Mouse (Mus musculus): ENCODE results near the gene Fads6.

GRCm38 (mm10) chr11:115234320-115235044, 63.0 kb downstream of the Fads6 start:
- TF ChIP-seq POLR2A (IDR thresholded peaks at IDR 0.05; ENCODE audit: insufficient read length, low read depth) = no peak
- no peak for TF ChIP-seq TCF3 (IDR thresholded peaks at IDR 0.05; ENCODE audit: insufficient read length, low read depth)
- TF ChIP-seq POLR2AphosphoS2 (IDR thresholded peaks at IDR 0.05; ENCODE audit: insufficient read length, low read depth) = no peak
- no peak for TF ChIP-seq SRF (IDR thresholded peaks at IDR 0.05; ENCODE audit: control insufficient read depth, insufficient read length, low read depth)

All from myocyte (in vitro differentiated cells).